Mouse (Mus musculus): ENCODE measurements around the gene Mum1. TPM values are rescaled to one million over a fixed set of nuclear protein-coding genes. Genes with fewer than 3 reads are reported as not detected.
"Not testable (repeated sequence)": the region's sequence is repeated elsewhere in the genome, so short reads cannot be mapped to it uniquely, and the experiment has no call there.

Gene Mum1
- polyA plus RNA-seq, 1 experiment from 2014 or later = 54.6 TPM

DNA sequence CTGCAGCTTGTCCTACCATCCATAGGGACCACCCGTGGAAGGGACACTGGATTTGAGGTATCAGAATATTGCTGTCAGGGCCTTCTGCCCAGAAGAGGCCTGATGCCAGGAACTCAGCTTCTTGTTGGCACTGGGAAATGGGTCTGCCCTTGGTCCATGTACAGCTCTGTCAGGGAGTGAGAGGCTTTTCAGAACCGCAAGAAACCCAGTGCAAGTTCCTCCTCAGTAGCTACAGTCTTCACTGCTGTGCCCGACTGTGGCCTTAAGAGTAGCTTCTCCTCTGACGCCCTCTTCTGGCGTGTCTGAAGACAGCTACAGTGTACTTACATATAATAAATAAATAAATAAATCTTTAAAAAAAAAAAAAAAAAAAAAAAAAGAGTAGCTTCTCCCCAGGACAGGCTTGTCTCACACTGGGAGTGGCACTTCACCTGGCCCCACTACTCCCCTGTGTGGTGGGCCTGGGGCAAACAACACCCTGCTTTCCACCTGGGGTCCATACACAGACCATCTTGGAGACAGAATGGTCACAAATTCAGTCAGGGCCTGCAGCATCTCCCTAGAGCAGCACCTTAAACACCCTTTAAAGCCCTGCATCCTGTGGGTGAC is 18.7 kb downstream of the Mum1 start:
- no peak for ATAC-seq (ENCODE audit: low FRiP score, low read depth)
- Histone ChIP-seq H3K9me3 (no peaks in the 10 kb centered on the region), H3K4me2 (replicated peaks) (no peak overlapping the region), H3K9ac (no peak overlapping the region), H3K4me1 (peaks cover 5% of the 10 kb centered on the region), H3K36me3 (peaks cover 48% of the 10 kb centered on the region), H3K4me3 (no peak overlapping the region), H3K27me3 (replicated peaks) (no peaks in the 10 kb centered on the region), H3K27ac (no peak overlapping the region)
- WGBS = 42% methylated on average over 5 of the region's 5 CpGs

DNA sequence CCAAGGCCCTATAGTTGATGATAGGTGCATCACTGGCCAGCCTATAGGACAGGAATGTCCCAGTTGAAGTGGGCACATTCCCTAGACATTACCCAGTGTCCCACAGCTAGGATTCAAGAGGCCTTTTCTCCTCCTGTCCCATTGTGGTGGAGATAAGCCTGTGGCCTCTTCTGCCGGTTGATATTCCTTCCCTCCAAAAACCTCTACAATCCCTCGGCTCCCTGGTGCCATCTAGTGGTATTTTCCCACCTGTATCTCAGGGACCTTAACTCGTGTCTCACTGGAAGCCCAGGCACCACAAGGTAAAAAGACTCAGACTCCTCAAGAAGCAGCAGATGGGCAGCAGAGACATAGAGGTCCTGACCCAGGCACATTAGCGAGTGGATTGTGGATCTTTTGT is 19.4 kb downstream of the Mum1 start:
- Histone ChIP-seq H3K9me3 (no peaks in the 10 kb centered on the region), H3K4me3 (no peak overlapping the region), H3K27ac (no peak overlapping the region), H3K27me3 (replicated peaks) (no peaks in the 10 kb centered on the region), H3K9ac (peak overlapping the region; percentile 17; the same call in 1 of the 2 replicates), H3K36me3 (peaks cover 41% of the 10 kb centered on the region), H3K4me2 (replicated peaks) (no peak overlapping the region), H3K4me1 (peaks cover 12% of the 10 kb centered on the region)
- 6% methylated on average over 4 of the region's 4 CpGs for WGBS
- ATAC-seq (ENCODE audit: low FRiP score, low read depth) = peak; percentile 31; the same call in 1 of the 2 replicates

DNA sequence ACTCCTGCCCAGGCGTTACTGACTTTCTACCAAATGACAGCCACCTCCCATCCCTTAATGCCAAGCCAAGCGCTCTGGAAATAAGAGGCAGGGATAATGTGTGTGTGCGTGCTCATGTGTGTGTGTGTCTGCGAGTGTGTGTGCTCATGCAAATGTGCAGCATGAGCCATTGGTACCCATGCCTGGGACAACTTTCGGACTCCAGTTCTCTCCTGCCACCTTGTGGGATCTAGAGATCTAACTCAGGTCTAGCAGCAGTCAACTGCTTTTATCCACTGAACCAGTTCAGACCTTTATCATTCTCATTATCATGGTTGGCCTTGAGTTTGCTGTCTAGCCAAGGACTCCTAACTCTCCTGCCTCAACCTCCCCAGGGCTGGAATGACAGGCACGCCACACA is 21.6 kb downstream of the Mum1 start:
- 55% methylated on average over 6 of the region's 6 CpGs for WGBS
- H3K9me3 ChIP-seq = no peaks in the 10 kb centered on the region
- H3K4me2 ChIP-seq (replicated peaks) = no peak overlapping the region
- H3K36me3 ChIP-seq = peaks cover 18% of the 10 kb centered on the region
- H3K9ac ChIP-seq = no peak overlapping the region
- ATAC-seq (ENCODE audit: low FRiP score, low read depth) = no peak
- no peak overlapping the region for H3K4me3 ChIP-seq
- no peak overlapping the region for H3K27ac ChIP-seq
- H3K27me3 ChIP-seq (replicated peaks) = no peaks in the 10 kb centered on the region
- peaks cover 13% of the 10 kb centered on the region for H3K4me1 ChIP-seq

DNA sequence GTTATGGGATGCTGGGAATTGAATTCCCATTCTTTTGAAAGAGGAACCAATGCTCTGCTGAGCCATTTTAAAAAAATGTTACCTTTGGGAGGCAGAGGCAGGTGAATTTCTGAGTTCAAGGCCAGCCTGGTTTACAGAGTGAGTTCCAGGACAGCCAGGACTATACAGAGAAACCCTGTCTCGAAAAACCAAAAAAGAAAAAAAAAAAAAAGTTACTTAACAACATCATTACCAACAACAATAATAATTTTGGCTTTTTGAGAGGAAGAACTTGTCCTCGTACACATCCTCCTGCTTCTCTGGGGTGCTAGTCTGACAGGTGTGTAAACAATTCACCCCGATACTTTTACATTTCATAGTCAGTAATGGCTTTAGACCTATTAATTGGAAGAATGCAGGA is 22.2 kb downstream of the Mum1 start:
- not testable (repeated sequence) for H3K27ac ChIP-seq; ATAC-seq (ENCODE audit: low FRiP score, low read depth); H3K9ac ChIP-seq; H3K27me3 ChIP-seq (replicated peaks); H3K9me3 ChIP-seq
- H3K4me2 ChIP-seq (replicated peaks) = peak overlapping the region; percentile 88
- peaks cover 16% of the 10 kb centered on the region for H3K36me3 ChIP-seq
- peaks cover 13% of the 10 kb centered on the region for H3K4me1 ChIP-seq
- peak overlapping the region; percentile 19; the same call in 1 of the 2 replicates for H3K4me3 ChIP-seq
- 53% methylated on average over 3 of the region's 3 CpGs for WGBS

DNA sequence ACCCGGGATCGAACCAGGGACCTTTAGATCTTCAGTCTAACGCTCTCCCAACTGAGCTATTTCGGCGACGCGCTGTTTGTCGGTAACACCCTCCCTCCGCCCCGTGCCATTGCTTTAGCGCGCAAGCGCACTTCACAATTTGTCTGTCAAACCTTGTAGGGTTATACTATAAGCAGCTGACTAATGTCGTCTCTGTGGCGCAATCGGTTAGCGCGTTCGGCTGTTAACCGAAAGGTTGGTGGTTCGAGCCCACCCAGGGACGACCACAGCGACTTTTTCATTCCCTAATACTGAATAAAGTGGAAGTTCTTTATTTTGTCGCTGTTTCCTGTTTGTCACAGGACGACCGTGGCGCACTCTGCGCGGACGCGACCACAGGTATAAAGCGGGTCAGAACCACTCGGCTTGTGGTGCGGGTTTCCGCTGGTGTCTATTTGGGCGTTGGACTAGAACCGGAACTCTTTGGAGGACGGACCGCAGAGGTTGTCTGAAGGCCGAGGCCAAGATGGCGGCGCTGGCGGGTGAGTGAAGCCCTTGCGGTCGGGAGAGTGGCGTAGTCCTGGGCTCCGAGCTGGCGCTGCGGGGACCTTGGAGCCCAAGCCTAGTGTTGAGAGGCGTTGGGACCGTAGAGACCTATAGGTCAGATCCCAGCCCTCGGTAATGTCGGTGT is 22.9 kb downstream of the Mum1 start, which contains the start of gene Ndufs7:
Gene Ndufs7, plus strand, starts transcription at position 151 of the 670 bp plus-strand sequence.
- H3K27ac ChIP-seq = peak within 1 kb of the TSS; percentile 66
- no peaks in the 10 kb centered on the region for H3K27me3 ChIP-seq (replicated peaks)
- peak; percentile 85 for ATAC-seq (ENCODE audit: low FRiP score, low read depth)
- H3K4me3 ChIP-seq = peak within 1 kb of the TSS; percentile 69
- H3K9ac ChIP-seq = peak within 1 kb of the TSS; percentile 75
- H3K9me3 ChIP-seq = no peaks in the 10 kb centered on the region
- peak within 1 kb of the TSS; percentile 88 for H3K4me2 ChIP-seq (replicated peaks)
- peaks cover 13% of the 10 kb centered on the region for H3K4me1 ChIP-seq
- under 1% methylated on average over 53 of the region's 53 CpGs for WGBS
- H3K36me3 ChIP-seq = peaks cover 16% of the 10 kb centered on the region

DNA sequence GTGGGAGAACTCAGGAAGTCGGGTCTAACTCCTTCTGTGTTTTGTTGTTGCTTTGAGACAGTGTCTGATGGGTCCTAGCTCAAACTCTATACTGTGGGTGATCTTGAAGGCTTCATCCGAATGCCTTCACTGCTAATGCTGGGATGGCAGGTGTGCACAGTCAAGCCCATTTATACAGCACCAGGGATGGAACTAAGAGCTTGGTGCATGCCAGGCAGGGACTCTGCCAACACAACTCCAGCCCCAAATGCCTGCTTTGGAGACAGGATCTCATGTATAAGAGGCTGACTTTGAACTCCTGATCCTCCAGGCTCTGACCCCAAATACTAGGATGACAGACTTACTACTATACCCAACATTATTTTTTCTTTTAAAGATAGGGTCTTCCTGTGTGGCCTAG is 23.8 kb downstream of the Mum1 start:
- peak overlapping the region; percentile 69 for H3K4me3 ChIP-seq
- peak overlapping the region; percentile 88 for H3K4me2 ChIP-seq (replicated peaks)
- 56% methylated on average over 2 of the region's 2 CpGs for WGBS
- H3K9me3 ChIP-seq = no peaks in the 10 kb centered on the region
- H3K4me1 ChIP-seq = peaks cover 13% of the 10 kb centered on the region
- H3K36me3 ChIP-seq = peaks cover 19% of the 10 kb centered on the region
- no peak overlapping the region for H3K27ac ChIP-seq
- no peak for ATAC-seq (ENCODE audit: low FRiP score, low read depth)
- H3K9ac ChIP-seq = peak overlapping the region; percentile 75; the same call in 1 of the 2 replicates
- H3K27me3 ChIP-seq (replicated peaks) = no peaks in the 10 kb centered on the region

DNA sequence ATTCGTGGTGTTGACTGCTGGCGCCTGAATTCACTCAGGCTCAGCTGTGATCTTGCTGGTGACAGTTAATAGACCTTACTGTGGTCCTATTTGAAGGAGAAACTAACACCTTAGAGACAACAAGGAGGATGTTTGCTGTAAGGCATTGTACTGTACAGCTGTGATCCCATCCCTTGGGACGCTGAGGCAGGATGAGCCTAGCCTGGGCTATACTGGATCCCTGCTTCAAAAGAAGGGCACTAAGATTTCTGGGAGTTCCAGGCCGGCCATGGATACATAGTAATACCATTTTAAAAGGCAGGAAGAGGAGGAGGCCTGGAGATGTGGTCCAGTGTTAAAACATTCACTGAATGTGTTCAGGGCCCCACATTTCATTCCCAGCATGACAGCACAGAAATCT is 24.3 kb downstream of the Mum1 start:
- no peak for ATAC-seq (ENCODE audit: low FRiP score, low read depth)
- Histone ChIP-seq H3K4me3 (peak overlapping the region; percentile 69; the same call in 1 of the 2 replicates), H3K27ac (no peak overlapping the region), H3K27me3 (replicated peaks) (no peaks in the 10 kb centered on the region), H3K4me2 (replicated peaks) (peak overlapping the region; percentile 88), H3K9ac (0 out of 2 replicates have a peak overlapping the region, but pooled peaks have one; percentile 75), H3K9me3 (no peaks in the 10 kb centered on the region), H3K4me1 (peaks cover 10% of the 10 kb centered on the region), H3K36me3 (peaks cover 25% of the 10 kb centered on the region)
- 92% methylated on average over 4 of the region's 4 CpGs for WGBS

DNA sequence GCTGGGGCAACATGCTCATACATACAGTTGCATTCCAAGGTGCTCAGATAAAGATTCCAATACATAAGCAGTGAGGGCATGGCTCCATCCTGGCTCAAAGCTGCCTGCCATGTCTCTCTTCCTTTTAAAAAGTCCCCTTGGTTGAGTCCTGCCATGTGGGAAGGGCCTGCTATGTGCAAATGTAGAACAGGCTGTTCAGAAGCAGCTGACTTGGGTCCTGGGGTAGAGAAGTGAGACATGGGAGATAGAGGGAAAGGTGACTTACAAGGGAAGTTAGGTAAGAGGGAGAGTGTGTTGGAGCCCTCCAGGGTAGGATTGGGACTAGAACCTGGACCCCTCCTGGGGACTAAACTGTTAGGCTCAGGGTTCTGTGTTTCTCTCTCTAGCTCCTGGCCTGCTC is 25.8 kb downstream of the Mum1 start:
- Histone ChIP-seq H3K9me3 (no peaks in the 10 kb centered on the region), H3K9ac (no peak overlapping the region), H3K27me3 (replicated peaks) (no peaks in the 10 kb centered on the region), H3K27ac (no peak overlapping the region), H3K36me3 (peaks cover 39% of the 10 kb centered on the region), H3K4me1 (peaks cover 15% of the 10 kb centered on the region), H3K4me3 (no peak overlapping the region), H3K4me2 (replicated peaks) (no peak overlapping the region)
- no peak for ATAC-seq (ENCODE audit: low FRiP score, low read depth)

DNA sequence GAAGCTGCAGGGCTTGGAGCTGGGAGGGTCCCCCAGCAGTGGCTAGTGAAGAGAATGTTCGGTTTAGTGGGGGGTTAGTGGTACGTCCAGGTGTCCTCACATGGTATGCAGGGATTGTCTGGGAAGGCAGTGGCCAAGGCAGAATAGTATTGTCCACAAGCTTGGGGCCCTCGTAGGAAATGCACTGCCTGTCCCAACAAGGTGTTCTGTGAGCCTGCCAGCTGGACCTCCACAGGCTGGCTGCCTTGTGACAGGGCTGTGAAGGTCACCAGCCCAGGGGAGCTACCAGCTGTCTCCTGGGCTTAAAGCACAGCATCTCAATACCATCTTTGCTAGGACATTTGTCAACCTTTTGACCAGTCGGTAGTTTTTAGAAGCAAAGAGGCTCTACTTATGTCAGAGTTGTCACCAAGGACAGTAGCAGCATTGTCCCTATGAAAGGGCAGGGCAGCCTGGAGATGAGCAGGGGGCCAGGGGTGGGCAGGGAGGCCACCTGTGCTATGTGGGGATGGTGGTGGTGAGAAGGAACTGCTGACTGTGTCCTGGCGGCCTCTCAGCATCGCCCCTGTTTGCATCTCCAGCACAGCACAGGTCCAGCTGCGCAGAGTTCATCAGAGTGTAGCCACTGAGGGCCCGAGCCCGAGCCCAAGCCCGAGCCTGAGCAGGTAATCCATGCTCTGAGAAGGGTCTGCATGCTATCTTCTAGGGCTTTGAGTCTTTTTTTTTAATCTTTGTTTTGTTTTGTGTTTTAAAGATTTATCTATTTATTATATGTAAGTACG is 26.4 kb downstream of the Mum1 start:
- H3K27ac ChIP-seq = no peak overlapping the region
- H3K4me3 ChIP-seq = no peak overlapping the region
- no peaks in the 10 kb centered on the region for H3K9me3 ChIP-seq
- peaks cover 42% of the 10 kb centered on the region for H3K36me3 ChIP-seq
- no peaks in the 10 kb centered on the region for H3K27me3 ChIP-seq (replicated peaks)
- no peak overlapping the region for H3K9ac ChIP-seq
- WGBS = 92% methylated on average over 11 of the region's 11 CpGs
- no peak overlapping the region for H3K4me2 ChIP-seq (replicated peaks)
- no peak for ATAC-seq (ENCODE audit: low FRiP score, low read depth)
- peaks cover 15% of the 10 kb centered on the region for H3K4me1 ChIP-seq

DNA sequence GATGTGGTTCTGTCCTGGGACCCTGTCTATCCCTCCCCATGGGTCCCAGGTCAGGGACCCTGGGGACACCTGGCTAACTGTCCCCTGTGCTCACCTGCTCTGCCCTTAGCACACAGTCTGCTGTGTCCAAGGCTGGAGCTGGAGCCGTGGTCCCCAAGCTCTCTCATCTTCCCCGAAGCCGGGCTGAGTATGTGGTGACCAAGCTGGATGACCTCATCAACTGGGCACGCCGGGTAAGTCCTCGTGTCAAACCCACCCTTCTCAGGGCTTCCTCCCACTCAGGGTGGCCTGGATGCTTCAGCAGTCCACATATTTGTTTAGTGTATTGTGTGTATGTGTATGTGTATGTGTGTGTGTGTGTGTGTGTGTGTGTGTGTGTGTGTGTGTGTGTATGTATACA is 27.3 kb downstream of the Mum1 start:
- 94% methylated on average over 6 of the region's 6 CpGs for WGBS
- Histone ChIP-seq H3K9ac (no peak overlapping the region), H3K27me3 (replicated peaks) (no peaks in the 10 kb centered on the region), H3K4me1 (peaks cover 15% of the 10 kb centered on the region), H3K4me2 (replicated peaks) (no peak overlapping the region), H3K4me3 (no peak overlapping the region), H3K36me3 (peaks cover 51% of the 10 kb centered on the region), H3K27ac (no peak overlapping the region), H3K9me3 (no peaks in the 10 kb centered on the region)
- ATAC-seq (ENCODE audit: low FRiP score, low read depth) = no peak

DNA sequence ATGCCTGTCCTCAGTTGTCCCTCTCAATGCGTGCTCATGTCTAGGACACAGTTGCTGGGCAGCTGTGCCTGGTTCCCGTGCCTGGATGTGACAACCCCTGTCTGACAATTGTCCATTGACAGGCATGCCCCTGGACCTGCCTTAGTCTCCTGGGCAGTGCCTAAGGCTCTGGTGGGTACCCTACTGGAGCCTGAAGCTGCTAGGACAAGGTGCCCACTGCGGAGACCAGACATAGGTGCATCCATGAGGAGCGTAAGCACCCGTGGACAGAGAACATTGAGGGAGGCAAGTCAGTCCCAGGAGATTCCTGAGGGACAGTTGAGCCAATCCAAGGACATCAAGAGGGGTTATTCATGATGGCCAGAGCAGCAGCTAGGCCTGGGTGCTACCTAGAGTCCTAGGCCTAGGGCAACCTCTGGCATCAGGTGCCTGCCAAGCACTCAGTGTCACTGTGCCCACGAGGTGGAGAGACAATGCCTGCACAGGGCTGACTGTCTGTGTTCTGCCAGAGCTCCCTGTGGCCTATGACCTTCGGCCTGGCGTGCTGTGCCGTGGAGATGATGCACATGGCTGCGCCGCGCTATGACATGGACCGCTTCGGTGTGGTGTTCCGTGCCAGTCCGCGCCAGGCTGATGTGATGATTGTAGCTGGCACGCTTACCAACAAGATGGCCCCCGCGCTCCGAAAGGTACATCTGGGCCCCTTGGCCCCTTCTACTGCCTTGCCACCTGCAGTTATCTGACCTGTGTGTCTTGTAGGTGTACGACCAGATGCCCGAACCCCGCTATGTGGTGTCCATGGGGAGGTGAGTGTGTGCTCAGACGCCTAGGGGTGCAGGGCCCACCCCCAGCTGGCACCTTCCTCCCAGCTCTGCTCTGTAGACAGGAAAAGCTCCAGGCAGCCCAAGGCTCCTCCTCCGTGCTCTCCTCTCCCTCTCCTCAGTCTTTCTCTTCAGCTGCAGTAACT is 28.4 kb downstream of the Mum1 start:
- ATAC-seq (ENCODE audit: low FRiP score, low read depth) = no peak
- H3K4me3 ChIP-seq = no peak overlapping the region
- H3K4me2 ChIP-seq (replicated peaks) = no peak overlapping the region
- peaks cover 59% of the 10 kb centered on the region for H3K36me3 ChIP-seq
- H3K27ac ChIP-seq = no peak overlapping the region
- no peaks in the 10 kb centered on the region for H3K27me3 ChIP-seq (replicated peaks)
- no peaks in the 10 kb centered on the region for H3K9me3 ChIP-seq
- H3K4me1 ChIP-seq = peaks cover 23% of the 10 kb centered on the region
- 96% methylated on average over 26 of the region's 26 CpGs for whole genome bisulfite sequencing
- no peak overlapping the region for H3K9ac ChIP-seq
